Mouse (Mus musculus) forebrain, embryonic 15.5 days (tissue): ENCODE measurements around the gene Hist1h3h. TPM values are rescaled to one million over a fixed set of nuclear protein-coding genes. Genes with fewer than 3 reads are reported as not detected.

ENCODE experiments used
- ATAC-seq: fragments of 200-750 bp; cut with Nextera tagmentation; replicated peaks from 2 replicates; pipeline ENCODE4 v1.8.0; 2017; ENCODE audit warnings: mild to moderate bottlenecking, moderate TSS enrichment, moderate library complexity
- H3K27ac ChIP-seq: fragments of 300-500 bp; sonication (generic); replicated peaks from 2 replicates; pipeline ENCODE4 v1.5.1; 2015; ENCODE audit warnings: mild to moderate bottlenecking, inconsistent platforms
- H3K27me3 ChIP-seq: fragments of 300-500 bp; sonication (generic); 2 replicates; pipeline ENCODE4 v1.6.1; 2015; ENCODE audit warnings: inconsistent platforms
- H3K36me3 ChIP-seq: fragments of 300-500 bp; sonication (generic); 2 replicates; pipeline ENCODE4 v1.6.1; 2015; ENCODE audit warnings: mild to moderate bottlenecking, inconsistent platforms
- H3K4me1 ChIP-seq: fragments of 300-500 bp; sonication (generic); 2 replicates; pipeline ENCODE4 v1.6.1; 2015; ENCODE audit warnings: inconsistent platforms
- H3K4me2 ChIP-seq: fragments of 300-500 bp; sonication (generic); replicated peaks from 2 replicates; pipeline ENCODE4 v1.6.1; 2015; ENCODE audit warnings: mild to moderate bottlenecking, inconsistent platforms
- H3K4me3 ChIP-seq: fragments of 300-500 bp; sonication (generic); 2 replicates; pipeline ENCODE4 v1.5.1; 2015; ENCODE audit warnings: mild to moderate bottlenecking, inconsistent platforms
- H3K9ac ChIP-seq: fragments of 300-500 bp; sonication (generic); replicated peaks from 2 replicates; pipeline ENCODE4 v1.6.1; 2015; ENCODE audit warnings: mild to moderate bottlenecking, inconsistent platforms
- H3K9me3 ChIP-seq: fragments of 300-500 bp; sonication (generic); 2 replicates; pipeline ENCODE4 v1.6.1; 2016; ENCODE audit warnings: inconsistent platforms
- WGBS: fragments of 180-500 bp; shearing (Covaris S2); methylation state at CpG from one replicate; pipeline ENCODE4 v1.1.7; 2015; ENCODE audit warnings: mixed read lengths; 5-methylcytosine and 5-hydroxymethylcytosine counted together
- microRNA-seq: library from miRNA; unstranded; fragments of <30 nt; microRNA quantifications from one replicate; pipeline ENCODE4, GENCODE M21; 2016
- polyA plus RNA-seq: library from polyadenylated mRNA; unstranded; fragments of >200 nt; fragmentation: Nextera tagmentation; extraction: Ambion mirVana; gene quantifications from 2 replicates; pipeline ENCODE4 v1.2.1, GENCODE M21; 2015

Hist1h3h gene
- polyA plus RNA-seq, 1 experiment from 2014 or later = 10.8 TPM

DNA sequence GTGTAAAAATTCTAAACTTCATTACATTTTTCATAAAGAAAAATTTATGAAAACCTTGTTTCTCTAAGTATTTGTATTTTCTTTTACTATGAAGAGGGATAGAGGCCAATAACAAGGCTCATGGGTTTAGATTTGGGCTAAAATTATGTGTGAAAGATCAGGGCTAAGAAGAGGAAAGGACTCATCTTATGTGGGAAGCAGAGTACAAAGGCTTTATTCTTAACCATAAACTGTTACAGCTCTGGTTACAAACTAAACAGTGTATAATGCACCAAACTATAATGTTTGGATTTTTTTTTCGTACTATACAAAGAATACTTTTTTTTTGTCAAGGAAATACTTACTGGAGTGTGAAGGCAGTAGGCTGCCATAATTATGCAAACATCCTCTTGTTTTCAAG is 38.2 kb downstream of the Hist1h3h start:
- H3K36me3 ChIP-seq = no peaks in the 10 kb centered on the region
- H3K27ac ChIP-seq = no peak overlapping the region
- no peaks in the 10 kb centered on the region for H3K27me3 ChIP-seq
- no peak for ATAC-seq
- no peak overlapping the region for H3K9ac ChIP-seq
- WGBS = 47% methylated on average over 1 of the region's 1 CpGs
- H3K4me1 ChIP-seq = peaks cover 28% of the 10 kb centered on the region
- H3K4me3 ChIP-seq = no peak overlapping the region
- no peaks in the 10 kb centered on the region for H3K9me3 ChIP-seq
- no peak overlapping the region for H3K4me2 ChIP-seq

Small RNAs within 50 kb of the gene (microRNA-seq; reads per million reads assigned to microRNA genes)
- gene Gm44357 (not detected), gene Gm44367 (not detected), gene Gm44454 (not detected)

Other genes starting within 250 kb of the Hist1h3h start
- gene Nkapl, start 249.2 kb upstream of the Hist1h3h start, polyA plus RNA-seq = 3.4 and 3.5 TPM in 2 replicates
- 9.4 and 11.0 TPM in 2 replicates for gene Zkscan4, start 238.8 kb upstream of the Hist1h3h start, polyA plus RNA-seq
- not detected in 2 replicates for gene Gm10065, start 238.2 kb upstream of the Hist1h3h start, polyA plus RNA-seq
- gene AK157302, start 222.4 kb upstream of the Hist1h3h start, polyA plus RNA-seq = 0.23 and 0.24 TPM in 2 replicates
- 4.5 and 8.2 TPM in 2 replicates for gene Gm11273, start 216.2 kb upstream of the Hist1h3h start, polyA plus RNA-seq
- 4.9 and 5.4 TPM in 2 replicates for gene Zkscan8, start 186.5 kb upstream of the Hist1h3h start, polyA plus RNA-seq
- gene Olfr1366, start 174.9 kb upstream of the Hist1h3h start, polyA plus RNA-seq = 0.14 and 0.28 TPM in 2 replicates
- gene Olfr1535, start 157.8 kb upstream of the Hist1h3h start, polyA plus RNA-seq = 0.06 TPM in 1 of 2 replicates, not detected in the other
- not detected in 2 replicates for gene Olfr1364, start 135.9 kb upstream of the Hist1h3h start, polyA plus RNA-seq
- gene Olfr1362, start 103.6 kb upstream of the Hist1h3h start, polyA plus RNA-seq = not detected in 2 replicates
- 0.08 TPM in 1 of 2 replicates, not detected in the other for gene Olfr11, start 75.1 kb upstream of the Hist1h3h start, polyA plus RNA-seq
- not detected in 2 replicates for gene Olfr1361, start 54.3 kb upstream of the Hist1h3h start, polyA plus RNA-seq
- gene Olfr1360, start 40.3 kb upstream of the Hist1h3h start, polyA plus RNA-seq = not detected in 2 replicates
- gene Olfr1359, start 19.5 kb upstream of the Hist1h3h start, polyA plus RNA-seq = not detected in 2 replicates
- gene Hist1h2bl, start 1.5 kb upstream of the Hist1h3h start, polyA plus RNA-seq = 2.2 TPM in 1 of 2 replicates, not detected in the other
- gene Hist1h2ai, start 1.2 kb upstream of the Hist1h3h start, polyA plus RNA-seq = 10.1 and 26.0 TPM in 2 replicates
- 2.1 and 2.6 TPM in 2 replicates for gene Hist1h2bm, start 4.4 kb downstream of the Hist1h3h start, polyA plus RNA-seq
- gene Hist1h4j, start 17.4 kb downstream of the Hist1h3h start, polyA plus RNA-seq = 0.83 and 1.5 TPM in 2 replicates
- 2.3 and 3.3 TPM in 2 replicates for gene Hist1h4k, start 32.8 kb downstream of the Hist1h3h start, polyA plus RNA-seq
- 21.2 and 26.2 TPM in 2 replicates for gene Hist1h2ak, start 36.2 kb downstream of the Hist1h3h start, polyA plus RNA-seq
- gene Hist1h2bn, start 36.5 kb downstream of the Hist1h3h start, polyA plus RNA-seq = 1.2 and 2.6 TPM in 2 replicates
- gene Hist1h1b, start 63.0 kb downstream of the Hist1h3h start, polyA plus RNA-seq = 9.6 and 13.7 TPM in 2 replicates
- gene Hist1h3i, start 65.7 kb downstream of the Hist1h3h start, polyA plus RNA-seq = 79.3 and 101 TPM in 2 replicates
- gene Hist1h2an, start 69.6 kb downstream of the Hist1h3h start, polyA plus RNA-seq = 2.6 and 3.0 TPM in 2 replicates
- 0.67 and 1.9 TPM in 2 replicates for gene Hist1h2bp, start 69.8 kb downstream of the Hist1h3h start, polyA plus RNA-seq
- 12.2 and 15.4 TPM in 2 replicates for gene Hist1h2bq, start 92.5 kb downstream of the Hist1h3h start, polyA plus RNA-seq
- 1.8 TPM in 1 of 2 replicates, not detected in the other for gene Hist1h2ao, start 92.8 kb downstream of the Hist1h3h start, polyA plus RNA-seq
- not detected in 2 replicates for gene Hist1h4m, start 94.1 kb downstream of the Hist1h3h start, polyA plus RNA-seq
- gene Hist1h4n, start 114.5 kb downstream of the Hist1h3h start, polyA plus RNA-seq = 6.1 and 9.4 TPM in 2 replicates
- 1,855 and 2,360 TPM in 2 replicates for gene Hist1h2ap, start 115.8 kb downstream of the Hist1h3h start, polyA plus RNA-seq
- 11.5 and 15.4 TPM in 2 replicates for gene Hist1h2br, start 116.1 kb downstream of the Hist1h3h start, polyA plus RNA-seq
- 23.6 and 24.7 TPM in 2 replicates for gene Zfp184, start 227.4 kb downstream of the Hist1h3h start, polyA plus RNA-seq